Mouse (Mus musculus) kidney, postnatal 0 days (tissue): ENCODE measurements at regions not wholly inside any gene's neighbourhood (a gene's known extent, or its start where the extent isn't known, plus 50 kb on each side); places are given as distances from the start of the nearest gene placed in this dataset.

Source experiments
- ATAC-seq: fragments of 200-750 bp; cut with Nextera tagmentation; replicated peaks from 2 replicates; pipeline ENCODE4 v1.8.0; 2017; ENCODE audit warnings: low read depth, moderate number of reproducible peaks, moderate TSS enrichment, moderate library complexity; ENCODE audit not compliant: low FRiP score
- DNase-seq: peaks from one replicate; pipeline ENCODE4 v3.0.0-alpha.2; 2016; ENCODE audit warnings: low spot score
- H3K27ac ChIP-seq: fragments of 300-500 bp; sonication (generic); 2 replicates; pipeline ENCODE4 v1.5.1; 2014; ENCODE audit warnings: mild to moderate bottlenecking
- H3K27me3 ChIP-seq: fragments of 300-500 bp; sonication (generic); 2 replicates; pipeline ENCODE4 v1.6.1; 2014; ENCODE audit warnings: low read length, mixed read lengths; ENCODE audit not compliant: insufficient read depth
- H3K36me3 ChIP-seq: fragments of 300-500 bp; sonication (generic); 2 replicates; pipeline ENCODE4 v1.6.1; 2014; ENCODE audit warnings: low read length, mixed read lengths; ENCODE audit not compliant: insufficient read depth
- H3K4me1 ChIP-seq: fragments of 300-500 bp; sonication (generic); replicated peaks from 2 replicates; pipeline ENCODE4 v1.6.1; 2014; ENCODE audit warnings: antibody characterized with exemption, low read length, mixed read lengths; ENCODE audit not compliant: insufficient read depth
- H3K4me2 ChIP-seq: fragments of 300-500 bp; sonication (generic); 2 replicates; pipeline ENCODE4 v1.6.1; 2014; ENCODE audit warnings: mild to moderate bottlenecking, low read length, moderate library complexity, mixed read lengths
- H3K4me3 ChIP-seq: fragments of 300-500 bp; sonication (generic); replicated peaks from 2 replicates; pipeline ENCODE4 v1.5.1; 2014; ENCODE audit warnings: low read depth, low read length
- H3K9ac ChIP-seq: fragments of 300-500 bp; sonication (generic); 2 replicates; pipeline ENCODE4 v1.6.1; 2014; ENCODE audit warnings: low read depth, low read length
- H3K9me3 ChIP-seq: fragments of 300-500 bp; sonication (generic); replicated peaks from 2 replicates; pipeline ENCODE4 v1.6.1; 2016; ENCODE audit warnings: low read length, inconsistent platforms, mixed read lengths
- CTCF ChIP-seq: IDR thresholded peaks from 2 replicates; pipeline ENCODE4 v1.5.1; 2016; ENCODE audit warnings: antibody characterized with exemption, low read depth, mild to moderate bottlenecking, moderate library complexity
- WGBS: fragments of 180-500 bp; shearing (Covaris S2); extraction: QIAGEN DNeasy Blood & Tissue Kit; methylation state at CpG from one replicate; pipeline ENCODE4 v1.1.7; 2014; 5-methylcytosine and 5-hydroxymethylcytosine counted together

- no peak for DNase-seq
- no peaks in the 10 kb centered on the region for H3K4me1 ChIP-seq
- no peaks in the 10 kb centered on the region for H3K36me3 ChIP-seq
Observed at GRCm38 (mm10) chr7:139741246-139741903, 57.8 kb upstream of the Cfap46 start.

GRCm38 (mm10) chr7:139746803-139747202 lies 63.2 kb upstream of the Cfap46 start:
- Histone ChIP-seq H3K9ac (no peak overlapping the region), H3K27me3 (no peaks in the 10 kb centered on the region), H3K9me3 (no peaks in the 10 kb centered on the region), H3K4me2 (no peak overlapping the region), H3K36me3 (no peaks in the 10 kb centered on the region), H3K4me1 (no peaks in the 10 kb centered on the region), H3K4me3 (no peak overlapping the region), H3K27ac (no peak overlapping the region)
- ATAC-seq (no peak), DNase-seq (peak; percentile 29)
- TF ChIP-seq CTCF, result peak; percentile 66
- WGBS, result 27% methylated on average over 1 of the region's 1 CpGs

More at GRCm38 (mm10) chr7:139741246-139741903, 57.8 kb upstream of the Cfap46 start:
- Histone ChIP-seq H3K4me2 (no peak overlapping the region), H3K27ac (no peak overlapping the region), H3K4me3 (no peak overlapping the region), H3K9me3 (no peaks in the 10 kb centered on the region), H3K27me3 (no peaks in the 10 kb centered on the region), H3K9ac (no peak overlapping the region)
- ATAC-seq, result no peak
- WGBS, result 50% methylated on average over 13 of the region's 13 CpGs
- TF ChIP-seq CTCF, result no peak

- H3K4me1 ChIP-seq, result no peaks in the 10 kb centered on the region
- H3K4me2 ChIP-seq, result no peak overlapping the region
- ATAC-seq (no peak), DNase-seq (no peak)
- no peaks in the 10 kb centered on the region for H3K27me3 ChIP-seq
- TF ChIP-seq CTCF, result no peak
- 52% methylated on average over 11 of the region's 11 CpGs for WGBS
- no peaks in the 10 kb centered on the region for H3K9me3 ChIP-seq
- no peak overlapping the region for H3K4me3 ChIP-seq
- no peak overlapping the region for H3K27ac ChIP-seq
- no peaks in the 10 kb centered on the region for H3K36me3 ChIP-seq
- H3K9ac ChIP-seq, result no peak overlapping the region
Observed at GRCm38 (mm10) chr7:139747290-139748067, 63.9 kb upstream of the Cfap46 start.

- DNase-seq (no peak), ATAC-seq (no peak)
- H3K27ac ChIP-seq, result no peak overlapping the region
- H3K9ac ChIP-seq, result no peak overlapping the region
- H3K4me1 ChIP-seq, result no peaks in the 10 kb centered on the region
- no peaks in the 10 kb centered on the region for H3K9me3 ChIP-seq
- H3K36me3 ChIP-seq, result no peaks in the 10 kb centered on the region
- H3K4me2 ChIP-seq, result no peak overlapping the region
- no peak overlapping the region for H3K4me3 ChIP-seq
- 92% methylated on average over 8 of the region's 8 CpGs for WGBS
- no peaks in the 10 kb centered on the region for H3K27me3 ChIP-seq
- TF ChIP-seq CTCF, result no peak
Observed at GRCm38 (mm10) chr7:139755004-139755403, 71.4 kb upstream of the Cfap46 start.

- Histone ChIP-seq H3K4me2 (no peak overlapping the region), H3K9ac (no peak overlapping the region), H3K4me3 (no peak overlapping the region), H3K9me3 (no peaks in the 10 kb centered on the region), H3K27me3 (no peaks in the 10 kb centered on the region), H3K4me1 (no peaks in the 10 kb centered on the region), H3K36me3 (no peaks in the 10 kb centered on the region), H3K27ac (no peak overlapping the region)
- no peak for TF ChIP-seq CTCF
- no peak for DNase-seq
- no peak for ATAC-seq
- 66% methylated on average over 1 of the region's 1 CpGs for WGBS
Observed at GRCm38 (mm10) chr7:139762522-139762921, 71.5 kb upstream of the Adgra1 start.

- no peaks in the 10 kb centered on the region for H3K4me1 ChIP-seq
- no peak for ATAC-seq
- WGBS, result 56% methylated on average over 4 of the region's 4 CpGs
- no peak overlapping the region for H3K27ac ChIP-seq
- H3K9me3 ChIP-seq, result no peaks in the 10 kb centered on the region
- no peaks in the 10 kb centered on the region for H3K36me3 ChIP-seq
- H3K9ac ChIP-seq, result no peak overlapping the region
- H3K4me2 ChIP-seq, result no peak overlapping the region
- no peak for DNase-seq
- no peak overlapping the region for H3K4me3 ChIP-seq
- H3K27me3 ChIP-seq, result no peaks in the 10 kb centered on the region
- no peak for TF ChIP-seq CTCF
Observed at GRCm38 (mm10) chr7:139763241-139763640, 70.7 kb upstream of the Adgra1 start.
